Mouse (Mus musculus) CH12.LX (cell line): ENCODE data around the gene Sap25.

Experiments
- CHD2 ChIP-seq: IDR thresholded peaks from 2 replicates; pipeline ENCODE4 v1.6.1; 2011; ENCODE audit warnings: low read length, improper control_type of control experiment
- CTCF ChIP-seq, 2 experiments: IDR thresholded peaks in 1 of 2; conservative IDR thresholded peaks in 1 of 2; 2 replicates each; pipeline ENCODE4 v1.5.1; 2011 to 2012; ENCODE audit warnings: low read depth in 2 of 2, low read length in 2 of 2, improper control_type of control experiment in 1 of 2, inconsistent platforms in 1 of 2, mild to moderate bottlenecking in 1 of 2, moderate library complexity in 1 of 2
- E2F4 ChIP-seq: IDR thresholded peaks from 2 replicates; pipeline ENCODE4 v1.6.1; 2011; ENCODE audit warnings: low read depth, low read length, improper control_type of control experiment; ENCODE audit not compliant: insufficient replicate concordance
- ELF1 ChIP-seq: IDR thresholded peaks from 2 replicates; pipeline ENCODE4 v1.6.1; 2014; ENCODE audit warnings: low read depth, mild to moderate bottlenecking, inconsistent platforms, low read length, improper control_type of control experiment
- EP300 ChIP-seq: IDR thresholded peaks from 2 replicates; pipeline ENCODE4 v1.6.1; 2011; ENCODE audit warnings: low read length, improper control_type of control experiment
- ETS1 ChIP-seq: conservative IDR thresholded peaks from 2 replicates; pipeline ENCODE4 v1.6.1; 2012; ENCODE audit warnings: low read depth, mild to moderate bottlenecking, inconsistent platforms, low read length, improper control_type of control experiment, moderate library complexity
- JUND ChIP-seq: conservative IDR thresholded peaks from 2 replicates; pipeline ENCODE4 v1.6.1; 2011; ENCODE audit warnings: low read depth, low read length, improper control_type of control experiment
- MAX ChIP-seq: IDR thresholded peaks from 2 replicates; pipeline ENCODE4 v1.6.1; 2011; ENCODE audit warnings: low read length, improper control_type of control experiment
- POLR2A ChIP-seq: IDR thresholded peaks from 2 replicates; pipeline ENCODE4 v1.6.1; 2011; ENCODE audit warnings: low read depth, mild to moderate bottlenecking, improper control_type of control experiment, low read length
- POLR2AphosphoS2 ChIP-seq: IDR thresholded peaks from 2 replicates; pipeline ENCODE4 v1.6.1; 2011; ENCODE audit warnings: low read depth, low read length, improper control_type of control experiment
- TBP ChIP-seq: conservative IDR thresholded peaks from 2 replicates; pipeline ENCODE4 v1.6.1; 2011; ENCODE audit warnings: low read depth, low read length, improper control_type of control experiment
- ZKSCAN1 ChIP-seq: IDR thresholded peaks from 2 replicates; pipeline ENCODE4 v1.6.1; 2012; ENCODE audit warnings: low read depth, inconsistent platforms, low read length, improper control_type of control experiment, borderline replicate concordance

DNA sequence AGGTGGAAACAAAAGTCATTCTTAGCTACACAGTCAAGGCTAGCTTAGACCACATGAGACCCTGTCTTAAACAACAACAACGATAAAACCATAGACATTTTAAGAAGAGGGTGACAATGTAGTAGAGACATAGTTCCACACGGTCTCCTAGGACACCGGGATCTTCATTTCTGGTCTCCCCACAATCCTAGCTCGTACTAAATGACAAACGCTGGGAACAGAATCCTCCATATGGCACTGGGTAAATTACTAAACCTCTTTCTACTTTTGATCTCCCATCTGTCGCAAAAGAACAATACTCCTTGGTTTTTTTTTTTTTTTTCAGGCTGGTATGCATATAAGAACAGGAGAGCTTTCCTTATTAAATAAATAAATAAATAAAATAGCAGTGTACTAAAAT is 41.4 kb downstream of the Sap25 start:
- TF ChIP-seq POLR2A (no peak), ETS1 (no peak), TBP (no peak), CHD2 (no peak), CTCF (conservative IDR thresholded peaks at IDR 0.05 in 1 of 2, IDR thresholded peaks at IDR 0.05 in 1 of 2; ENCODE audit: low read depth in 2 of 2, low read length in 2 of 2) (no peak), ELF1 (no peak), POLR2AphosphoS2 (no peak), MAX (no peak), EP300 (no peak), ZKSCAN1 (no peak), E2F4 (no peak), JUND (no peak)
